Mouse (Mus musculus): ENCODE data around the gene Galnt15. TPM values are rescaled to one million over a fixed set of nuclear protein-coding genes. Genes with fewer than 3 reads are reported as not detected.

Galnt15 gene
- total and polyA plus RNA-seq, 3 experiments: not detected

DNA sequence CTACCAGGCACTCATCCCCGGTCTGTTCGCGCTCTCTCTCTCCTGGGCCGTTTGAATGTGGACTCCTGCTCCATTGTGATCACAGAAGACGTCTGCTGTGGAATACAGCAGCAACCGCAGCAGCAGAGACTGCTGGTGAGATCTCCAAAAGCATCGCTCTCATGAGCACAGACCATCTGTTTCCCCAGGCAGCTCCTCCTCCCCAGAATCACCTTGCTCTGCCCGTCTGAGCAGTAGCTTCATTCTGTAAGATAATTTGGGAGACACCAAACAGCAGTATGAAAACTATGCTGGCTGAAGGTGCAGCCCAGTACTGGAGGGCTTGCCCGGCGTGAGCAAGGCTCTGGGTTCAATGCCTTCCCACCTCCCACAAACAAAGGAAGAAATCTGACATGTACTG lies 52.2 kb downstream of the Galnt15 start:
- H3K4me3 ChIP-seq (replicated peaks in 1 of 3; ENCODE audit: low read depth in 2 of 3, low read length in 2 of 3, poor library complexity in 1 of 3): no peak overlapping the region
- dilution Hi-C loops (cut with MboI; ENCODE audit: extremely low pct_ligation_motif_present, extremely low pct_unique_long_range_greater_than_20kb, low sequenced_read_pairs) (no loop called here), in situ Hi-C loops (cut with MboI; ENCODE audit: low pct_ligation_motif_present, low pct_unique_long_range_greater_than_20kb, low sequenced_read_pairs) (loop anchor here (10.0 kb wide), 1 partner anchor 426 kb away; no protein-coding TSS in a partner anchor)
- no peak overlapping the region for H3K4me2 ChIP-seq (ENCODE audit: insufficient read depth, low read depth, poor library complexity, severe bottlenecking)
- H3K9ac ChIP-seq (ENCODE audit: insufficient read depth, low read depth): no peak overlapping the region
- H3K9me3 ChIP-seq (replicated peaks; ENCODE audit: low read length): peaks cover 2% of the 10 kb centered on the region
- peaks cover 4% of the 10 kb centered on the region for H3K79me2 ChIP-seq (replicated peaks; ENCODE audit: control insufficient read depth, extremely low read depth, insufficient read depth, poor library complexity, severe bottlenecking)
- no peak overlapping the region for H3K27ac ChIP-seq (ENCODE audit: insufficient read depth, low read depth)
- TF ChIP-seq POLR2AphosphoS2 (IDR thresholded peaks at IDR 0.05; ENCODE audit: low read depth, low read length) (no peak), UBTF (IDR thresholded peaks at IDR 0.05; ENCODE audit: low read depth, low read length) (no peak), TCF12 (IDR thresholded peaks at IDR 0.05; ENCODE audit: low read depth, low read length) (no peak), CHD2 (IDR thresholded peaks at IDR 0.05; ENCODE audit: low read length) (no peak), JUN (IDR thresholded peaks at IDR 0.05; ENCODE audit: insufficient read depth, low read depth, low read length) (no peak), CTCF (conservative IDR thresholded peaks at IDR 0.05 in 1 of 2, IDR thresholded peaks at IDR 0.05 in 1 of 2; ENCODE audit: low read depth in 2 of 2, low read length in 2 of 2) (no peak), SMC3 (IDR thresholded peaks at IDR 0.05; ENCODE audit: low read depth, low read length) (no peak), E2F4 (IDR thresholded peaks at IDR 0.05; ENCODE audit: insufficient replicate concordance, low read depth, low read length) (no peak), MAFK (IDR thresholded peaks at IDR 0.05; ENCODE audit: insufficient replicate concordance, low read length) (no peak), JUND (conservative IDR thresholded peaks at IDR 0.05; ENCODE audit: low read depth, low read length) (no peak), ZMIZ1 (IDR thresholded peaks at IDR 0.05; ENCODE audit: low read depth, low read length) (no peak), ELF1 (IDR thresholded peaks at IDR 0.05; ENCODE audit: low read depth, low read length) (no peak), MXI1 (IDR thresholded peaks at IDR 0.05; ENCODE audit: low read depth, low read length) (no peak), USF2 (conservative IDR thresholded peaks at IDR 0.05; ENCODE audit: low read depth, low read length) (no peak), IRF4 (IDR thresholded peaks at IDR 0.05; ENCODE audit: low read depth, low read length) (no peak), SIN3A (IDR thresholded peaks at IDR 0.05; ENCODE audit: low read length) (no peak), MYC (IDR thresholded peaks at IDR 0.05; ENCODE audit: low read depth, low read length) (no peak), GABPA (IDR thresholded peaks at IDR 0.05; ENCODE audit: insufficient replicate concordance, low read depth, low read length) (no peak), ZC3H11A (IDR thresholded peaks at IDR 0.05; ENCODE audit: low read depth, low read length) (no peak)
- H3K4me1 ChIP-seq (ENCODE audit: control insufficient read depth in 1 of 2, insufficient read depth in 2 of 2): peaks cover 0 to 24% of the 10 kb centered on the region in 2 experiments; a peak in 2 of 4 replicates
- peaks cover 12 to 29% of the 10 kb centered on the region in 2 experiments for H3K36me3 ChIP-seq (replicated peaks in 1 of 2; ENCODE audit: control insufficient read depth in 1 of 2, insufficient read depth in 1 of 2, low read length in 1 of 2)
- no peaks in the 10 kb centered on the region for H3K27me3 ChIP-seq (replicated peaks)
- DNase-seq (ENCODE audit: extremely low read depth): no peak

DNA sequence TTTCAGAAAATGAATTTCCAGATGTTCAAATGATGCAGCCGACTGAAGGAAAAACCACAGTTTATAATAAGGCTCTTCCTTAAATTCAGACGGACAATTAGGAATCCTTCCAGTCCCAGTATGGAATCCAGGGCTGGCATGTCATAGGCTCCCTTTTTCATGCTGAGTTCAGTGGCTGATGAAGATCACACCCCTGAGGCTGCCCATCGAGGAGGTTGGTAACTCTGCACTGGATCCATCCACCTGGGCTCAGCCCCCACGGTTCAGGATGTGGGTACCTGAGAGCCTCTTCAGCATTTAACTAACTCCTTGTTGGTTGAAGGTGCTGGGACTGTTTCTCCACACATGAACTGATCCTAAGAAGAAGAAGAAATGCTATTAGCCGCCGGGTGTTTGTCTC lies 54.1 kb downstream of the Galnt15 start:
- no peak overlapping the region for H3K9ac ChIP-seq (ENCODE audit: insufficient read depth, low read depth)
- no peak overlapping the region for H3K4me3 ChIP-seq (replicated peaks in 1 of 3; ENCODE audit: low read depth in 2 of 3, low read length in 2 of 3, poor library complexity in 1 of 3)
- H3K27ac ChIP-seq (ENCODE audit: insufficient read depth, low read depth): no peak overlapping the region
- no peak for TF ChIP-seq ZMIZ1 (IDR thresholded peaks at IDR 0.05; ENCODE audit: low read depth, low read length)
- no peak for TF ChIP-seq NELFE (IDR thresholded peaks at IDR 0.05; ENCODE audit: low read depth, low read length)
- TF ChIP-seq ZKSCAN1 (IDR thresholded peaks at IDR 0.05; ENCODE audit: borderline replicate concordance, low read depth, low read length): no peak
- no peak for TF ChIP-seq TCF12 (IDR thresholded peaks at IDR 0.05; ENCODE audit: low read depth, low read length)
- no peak for TF ChIP-seq MAX (IDR thresholded peaks at IDR 0.05; ENCODE audit: low read length)
- no peak for TF ChIP-seq POLR2A (IDR thresholded peaks at IDR 0.05; ENCODE audit: low read depth, low read length)
- TF ChIP-seq IRF4 (IDR thresholded peaks at IDR 0.05; ENCODE audit: low read depth, low read length): no peak
- no peak for TF ChIP-seq SIN3A (IDR thresholded peaks at IDR 0.05; ENCODE audit: low read length)
- no peak for TF ChIP-seq JUN (IDR thresholded peaks at IDR 0.05; ENCODE audit: insufficient read depth, low read depth, low read length)
- no peak for TF ChIP-seq ELF1 (IDR thresholded peaks at IDR 0.05; ENCODE audit: low read depth, low read length)
- no peak for TF ChIP-seq E2F4 (IDR thresholded peaks at IDR 0.05; ENCODE audit: insufficient replicate concordance, low read depth, low read length)
- no peak for TF ChIP-seq MXI1 (IDR thresholded peaks at IDR 0.05; ENCODE audit: low read depth, low read length)
- TF ChIP-seq BHLHE40 (IDR thresholded peaks at IDR 0.05; ENCODE audit: low read depth, low read length): no peak
- TF ChIP-seq EP300 (IDR thresholded peaks at IDR 0.05; ENCODE audit: low read length): no peak
- TF ChIP-seq JUND (conservative IDR thresholded peaks at IDR 0.05; ENCODE audit: low read depth, low read length): no peak
- no peak for TF ChIP-seq UBTF (IDR thresholded peaks at IDR 0.05; ENCODE audit: low read depth, low read length)
- H3K9me3 ChIP-seq (replicated peaks; ENCODE audit: low read length): peaks cover 2% of the 10 kb centered on the region
- no peak for DNase-seq (ENCODE audit: extremely low read depth)
- peaks cover 0 to 10% of the 10 kb centered on the region in 2 experiments; a peak in 2 of 4 replicates for H3K4me1 ChIP-seq (ENCODE audit: control insufficient read depth in 1 of 2, insufficient read depth in 2 of 2)
- no peak overlapping the region for H3K4me2 ChIP-seq (ENCODE audit: insufficient read depth, low read depth, poor library complexity, severe bottlenecking)
- H3K27me3 ChIP-seq (replicated peaks): no peaks in the 10 kb centered on the region
- in situ Hi-C loops (cut with MboI; ENCODE audit: low pct_ligation_motif_present, low pct_unique_long_range_greater_than_20kb, low sequenced_read_pairs): loop anchor here (10.0 kb wide), 1 partner anchor 428 kb away; no protein-coding TSS in a partner anchor
- peaks cover 12% of the 10 kb centered on the region for H3K79me2 ChIP-seq (replicated peaks; ENCODE audit: control insufficient read depth, extremely low read depth, insufficient read depth, poor library complexity, severe bottlenecking)
- H3K36me3 ChIP-seq (replicated peaks in 1 of 2; ENCODE audit: control insufficient read depth in 1 of 2, insufficient read depth in 1 of 2, low read length in 1 of 2): peaks cover 12 to 29% of the 10 kb centered on the region in 2 experiments
- dilution Hi-C loops (cut with MboI; ENCODE audit: extremely low pct_ligation_motif_present, extremely low pct_unique_long_range_greater_than_20kb, low sequenced_read_pairs): no loop called here
